Mouse (Mus musculus) erythroblast, embryonic 14.5 days (primary cell): ENCODE results near the gene Pard3.

ENCODE experiments used
- GATA1 ChIP-seq: IDR thresholded peaks from 2 replicates; pipeline ENCODE4 v1.6.1; 2012; ENCODE audit warnings: low read length, inconsistent platforms, mixed read lengths
- TAL1 ChIP-seq: IDR thresholded peaks from 3 replicates; pipeline ENCODE4 v1.6.1; 2012; ENCODE audit warnings: low read length, inconsistent platforms, mixed read lengths

- TF ChIP-seq TAL1 (no peak), GATA1 (no peak)
Observed at GRCm38 (mm10) chr8:127423021-127423420, 359.3 kb downstream of the Pard3 start.
